Mouse (Mus musculus): ENCODE measurements around the gene Metrn.

The Metrn gene

GRCm38 (mm10) chr17:25765886-25766285 is 31.1 kb downstream of the Metrn start:
- no peak for DNase-seq

- no peak for DNase-seq
Observed at GRCm38 (mm10) chr17:25762591-25762990, 34.3 kb downstream of the Metrn start.

- DNase-seq: no peak
Observed at GRCm38 (mm10) chr17:25761561-25761970, 35.4 kb downstream of the Metrn start.

- no peak for DNase-seq
Observed at GRCm38 (mm10) chr17:25760148-25760547, 36.8 kb downstream of the Metrn start.

- no peak for DNase-seq
Observed at GRCm38 (mm10) chr17:25757691-25758090, 39.2 kb downstream of the Metrn start.

GRCm38 (mm10) chr17:25756378-25757242 is 40.3 kb downstream of the Metrn start:
- no peak for DNase-seq

- no peak for DNase-seq
Observed at GRCm38 (mm10) chr17:25755627-25756377, 41.1 kb downstream of the Metrn start.

- DNase-seq: no peak
Observed at GRCm38 (mm10) chr17:25755086-25755485, 41.9 kb downstream of the Metrn start.

- DNase-seq: no peak
Observed at GRCm38 (mm10) chr17:25754241-25754640, 42.7 kb downstream of the Metrn start, which contains the start of gene Msln. Gene Msln (minus strand): TSS chr17:25754378.

- DNase-seq: peak in 1 of 2 experiments; percentile 31
Observed at GRCm38 (mm10) chr17:25751446-25751845, 45.5 kb downstream of the Metrn start.

- no peak for DNase-seq
Observed at GRCm38 (mm10) chr17:25749314-25749713, 47.6 kb downstream of the Metrn start.

- no peak for DNase-seq
Observed at GRCm38 (mm10) chr17:25748238-25748637, 48.7 kb downstream of the Metrn start.

GRCm38 (mm10) chr17:25744311-25744710 is 52.6 kb downstream of the Metrn start:
- no peak for DNase-seq

GRCm38 (mm10) chr17:25743831-25744230 is 53.1 kb downstream of the Metrn start:
- no peak for DNase-seq
